Mouse (Mus musculus) heart, adult 2 months (tissue): ENCODE results near the gene Relb. TPM values are rescaled to one million over a fixed set of nuclear protein-coding genes. Genes with fewer than 3 reads are reported as not detected.

Experiments used
- DNase-seq, 2 experiments: peaks; one replicate each; pipeline ENCODE4 v3.0.0; 2021
- H3K27ac ChIP-seq: fragments of 200-600 bp; 2 replicates; pipeline ENCODE4 v1.8.1; 2022
- H3K27me3 ChIP-seq: fragments of 200-500 bp; 2 replicates; pipeline ENCODE4 v1.6.1; 2012; ENCODE audit warnings: mild to moderate bottlenecking, low read length, inconsistent platforms, mixed read lengths; ENCODE audit not compliant: control insufficient read depth, insufficient read depth
- H3K36me3 ChIP-seq: fragments of 200-500 bp; 2 replicates; pipeline ENCODE4 v1.6.1; 2012; ENCODE audit warnings: low read length, inconsistent platforms; ENCODE audit not compliant: control insufficient read depth, insufficient read depth
- H3K4me1 ChIP-seq: fragments of 200-500 bp; 2 replicates; pipeline ENCODE4 v1.6.1; 2011; ENCODE audit warnings: low read length; ENCODE audit not compliant: control insufficient read depth, insufficient read depth
- H3K4me3 ChIP-seq: fragments of 200-600 bp; 2 replicates; pipeline ENCODE4 v1.8.1; 2022
- H3K79me2 ChIP-seq: fragments of 200-500 bp; replicated peaks from 2 replicates; pipeline ENCODE4 v1.6.1; 2012; ENCODE audit warnings: mild to moderate bottlenecking, inconsistent platforms, low read length, moderate library complexity, mixed read lengths; ENCODE audit not compliant: control insufficient read depth, insufficient read depth
- H3K9ac ChIP-seq: fragments of 200-500 bp; 2 replicates; pipeline ENCODE4 v1.6.1; 2012; ENCODE audit warnings: low read depth, mild to moderate bottlenecking, control low read depth, inconsistent platforms, low read length, mixed read lengths
- CTCF ChIP-seq: fragments of 200-600 bp; IDR thresholded peaks from 2 replicates; pipeline ENCODE4 v1.8.1; 2022; ENCODE audit warnings: antibody characterized with exemption, mild to moderate bottlenecking, moderate library complexity
- EP300 ChIP-seq: fragments of 200-500 bp; IDR thresholded peaks from 2 replicates; pipeline ENCODE4 v1.6.1; 2011; ENCODE audit warnings: low read depth, low read length, control low read depth; ENCODE audit not compliant: insufficient read depth
- POLR2A ChIP-seq: fragments of 200-500 bp; IDR thresholded peaks from 2 replicates; pipeline ENCODE4 v1.6.1; 2011; ENCODE audit warnings: mild to moderate bottlenecking, low read depth, low read length, control low read depth; ENCODE audit not compliant: insufficient read depth
- WGBS: fragments of 180-500 bp; shearing (Covaris S2); methylation state at CpG from one replicate; pipeline ENCODE4 v1.1.7; 2018; 5-methylcytosine and 5-hydroxymethylcytosine counted together
- intact Hi-C: fragments of 180-260 bp; cut with DNase I; formaldehyde crosslinking; loops from one replicate; pipeline ENCODE4 v1.15.1; 2025
- polyA plus RNA-seq: library from polyadenylated mRNA; depleted of rRNA; stranded (reverse); fragments of >200 nt; gene quantifications from 2 replicates; pipeline ENCODE4 v1.2.3, GENCODE M21; 2012
- total RNA-seq, 2 experiments: library from RNA; stranded (reverse); gene quantifications; 2 replicates each; pipeline ENCODE4 v1.2.3; 2021

Gene Relb
- total and polyA plus RNA-seq, 3 experiments, result 7.1 to 12.1 (median 7.6) TPM

DNA sequence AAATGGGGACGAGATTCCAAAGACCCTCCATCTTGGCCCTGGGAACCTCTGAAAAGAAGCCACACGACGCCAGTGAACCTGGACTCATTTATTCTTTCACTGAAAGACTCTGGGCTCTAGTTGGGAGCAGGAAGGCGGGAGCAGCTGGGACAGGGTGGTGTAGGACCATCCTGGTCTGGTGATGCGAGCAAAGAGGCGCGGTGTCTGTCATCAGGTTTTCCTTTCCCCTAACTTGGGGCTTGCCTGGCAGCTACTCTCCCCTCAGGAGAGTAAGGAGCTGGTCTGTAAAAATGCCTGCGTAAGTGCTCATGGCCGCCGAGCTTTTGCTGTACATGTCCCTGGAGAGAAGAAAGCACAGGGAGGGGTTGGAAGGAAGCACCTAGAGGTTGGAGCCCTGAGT, 42.3 kb upstream of the Relb start:
- DNase-seq, result no peak
- Histone ChIP-seq H3K79me2 (no peaks in the 10 kb centered on the region), H3K4me3 (no peak overlapping the region), H3K36me3 (no peaks in the 10 kb centered on the region), H3K4me1 (peaks cover 3% of the 10 kb centered on the region), H3K27ac (no peak overlapping the region), H3K9ac (no peak overlapping the region), H3K27me3 (no peaks in the 10 kb centered on the region)
- WGBS, result 74% methylated on average over 10 of the region's 10 CpGs
- no peak for TF ChIP-seq CTCF
- TF ChIP-seq POLR2A, result no peak
- TF ChIP-seq EP300, result no peak
- intact Hi-C loops, result no loop called here

GRCm38 (mm10) chr7:19668947-19669721, 39.9 kb upstream of the Relb start:
- Histone ChIP-seq H3K9ac (peak overlapping the region; percentile 49; the same call in 1 of the 2 replicates), H3K27me3 (no peaks in the 10 kb centered on the region), H3K79me2 (peaks cover 4% of the 10 kb centered on the region), H3K36me3 (no peaks in the 10 kb centered on the region), H3K4me1 (peaks cover 6% of the 10 kb centered on the region), H3K4me3 (no peak overlapping the region), H3K27ac (peak overlapping the region; percentile 84)
- intact Hi-C loops, result loop anchor here (1.0 to 5.0 kb wide), 4 partner anchors 32 to 123 kb away; no protein-coding TSS in a partner anchor
- WGBS, result 3% methylated on average over 10 of the region's 10 CpGs
- peak; percentile 83 for TF ChIP-seq CTCF
- TF ChIP-seq POLR2A, result no peak
- TF ChIP-seq EP300, result peak; percentile 97
- peak; percentile 86 to 91 for DNase-seq

DNA sequence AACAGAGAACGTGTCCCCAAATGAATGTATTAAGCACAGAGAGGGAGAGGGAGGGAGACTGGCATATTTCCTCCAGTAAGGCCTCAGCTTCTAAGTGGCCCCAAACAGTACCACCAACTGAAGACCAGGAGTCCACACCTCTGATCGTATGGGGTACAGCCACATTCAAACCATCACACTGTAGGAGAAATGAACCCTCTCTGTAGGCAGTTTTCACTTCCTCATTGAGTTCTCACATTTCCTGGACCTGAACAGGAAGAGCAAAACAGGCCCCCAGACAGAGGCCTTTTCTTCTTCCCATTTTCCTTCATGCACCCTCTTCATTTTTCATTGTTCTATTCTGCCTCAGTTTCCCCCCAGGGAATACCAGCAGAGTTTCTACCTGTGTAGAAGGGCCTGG, 38.2 kb upstream of the Relb start:
- Histone ChIP-seq H3K4me3 (no peak overlapping the region), H3K27ac (no peak overlapping the region), H3K79me2 (peaks cover 7% of the 10 kb centered on the region), H3K27me3 (no peaks in the 10 kb centered on the region), H3K9ac (no peak overlapping the region), H3K36me3 (no peaks in the 10 kb centered on the region), H3K4me1 (peaks cover 13% of the 10 kb centered on the region)
- intact Hi-C loops, result loop anchor here (5.0 kb wide), 1 partner anchor 125 kb away; no protein-coding TSS in a partner anchor
- WGBS, result 71% methylated on average over 2 of the region's 2 CpGs
- no peak for DNase-seq
- no peak for TF ChIP-seq EP300
- TF ChIP-seq POLR2A, result no peak
- TF ChIP-seq CTCF, result no peak

GRCm38 (mm10) chr7:19666750-19667149, 37.5 kb upstream of the Relb start:
- Histone ChIP-seq H3K9ac (no peak overlapping the region), H3K79me2 (peaks cover 9% of the 10 kb centered on the region), H3K36me3 (no peaks in the 10 kb centered on the region), H3K27ac (no peak overlapping the region; the same call in 1 of the 2 replicates), H3K4me3 (no peak overlapping the region), H3K4me1 (peaks cover 13% of the 10 kb centered on the region), H3K27me3 (no peaks in the 10 kb centered on the region)
- TF ChIP-seq CTCF, result peak; percentile 19; the same call in 1 of the 2 replicates
- TF ChIP-seq POLR2A, result no peak
- no peak for TF ChIP-seq EP300
- intact Hi-C loops, result loop anchor here (5.0 kb wide), 1 partner anchor 126 kb away; no protein-coding TSS in a partner anchor
- 61% methylated on average over 3 of the region's 3 CpGs for WGBS
- no peak for DNase-seq

GRCm38 (mm10) chr7:19664955-19665841, 36.0 kb upstream of the Relb start, which contains the start of gene Clptm1:
TSS of gene Clptm1 (minus strand) at chr7:19665033.
- Histone ChIP-seq H3K36me3 (no peaks in the 10 kb centered on the region), H3K27me3 (no peaks in the 10 kb centered on the region), H3K9ac (peak within 1 kb of the TSS; percentile 94), H3K4me1 (peaks cover 13% of the 10 kb centered on the region), H3K4me3 (peak within 1 kb of the TSS; percentile 100), H3K27ac (peak within 1 kb of the TSS; percentile 96), H3K79me2 (peaks cover 14% of the 10 kb centered on the region)
- under 1% methylated on average over 54 of the region's 63 CpGs for WGBS
- intact Hi-C loops, result loop anchor here (5.0 kb wide), 2 partner anchors 38 to 127 kb away; partner anchors contain the start of gene Relb
- TF ChIP-seq POLR2A, result peak; percentile 79
- TF ChIP-seq EP300, result peak; percentile 83
- peak; percentile 47 for TF ChIP-seq CTCF
- DNase-seq, result peak; percentile 97
